Mouse (Mus musculus) C2C12 (cell line): ENCODE measurements around the gene Sorbs1.

Experiments used
- CTCF ChIP-seq: IDR thresholded peaks from one replicate; pipeline ENCODE4 v1.5.1; 2011; ENCODE audit not compliant: control insufficient read depth, insufficient read depth, insufficient read length
- MYOG ChIP-seq: IDR thresholded peaks from one replicate; pipeline ENCODE4 v1.6.1; 2011; ENCODE audit not compliant: control insufficient read depth, insufficient read length; ENCODE audit errors: extremely low read depth

DNA sequence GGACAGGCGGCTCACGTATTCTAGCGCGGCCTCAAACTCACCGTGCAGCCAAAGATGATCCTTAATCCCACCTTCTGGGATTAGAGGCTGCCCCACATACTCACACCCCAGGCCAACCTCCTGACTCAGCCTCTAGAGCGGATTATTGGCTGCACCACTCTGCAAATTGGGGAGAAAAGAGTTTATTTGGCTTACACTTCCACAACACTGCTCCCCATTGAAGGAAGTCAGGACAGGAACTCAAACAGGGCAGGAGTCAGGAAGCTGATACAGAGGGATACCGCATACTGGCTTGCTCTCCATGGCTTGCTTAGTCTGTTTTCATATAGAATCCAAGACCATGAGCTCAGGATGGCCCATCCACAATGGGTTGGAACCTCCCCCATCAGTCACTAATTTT is 797 bp upstream of the Sorbs1 start:
- no peak for TF ChIP-seq MYOG
- no peak for TF ChIP-seq CTCF
